9 mouse cellular contexts compared by ENCODE assay signal in genomic region chr3:8717334-8717812, GRCm38 (mm10).
DNase-seq lines count a peak whose midpoint lies in the region; ATAC-seq and TF ChIP-seq lines count a peak whose summit lies in the region.
"Had no signal": no experiment of that assay in that cellular context is flagged by ENCODE, and none has a peak within 500 bp of the region (broad histone marks: within the 10 kb centered on the region; RNA-seq: fewer than 3 reads in every experiment).

No protein-coding gene starts in this region.

- peak overlapping the region; percentile 50 for H3K4me2 ChIP-seq in liver, embryonic 14.5 days (ENCODE audit: low read depth)
- H3K4me2 ChIP-seq in neural tube, embryonic 14.5 days (ENCODE audit: low read depth, low read length) = peak overlapping the region; percentile 58

- intact Hi-C loops in heart, postnatal 25 days (cut with DNase I) = loop anchor here (5.0 kb wide), 1 partner anchor 50 kb away; no protein-coding TSS in a partner anchor
- intact Hi-C loops in gastrocnemius, postnatal 14 days (cut with DNase I; ENCODE audit: low total_unique reads) = no loop called here

- TF ChIP-seq EP300 in liver, embryonic 14.5 days (IDR thresholded peaks at IDR 0.05; ENCODE audit: low read depth) = no peak

- peak overlapping the region; percentile 15; the same call in 1 of the 2 replicates for H3K4me3 ChIP-seq in cortical plate, adult 2 months (ENCODE audit: insufficient read depth, low read length)
- H3K4me3 ChIP-seq in liver, embryonic 14.5 days (ENCODE audit: insufficient read depth in 1 of 2, low read depth in 2 of 2, low read length in 2 of 2) = peak overlapping the region in 1 of 2 experiments; percentile 18; a peak in 1 of 4 replicates
- peak overlapping the region; percentile 23 for H3K4me3 ChIP-seq in neural tube, embryonic 14.5 days (ENCODE audit: low read depth, low read length)

- TF ChIP-seq CTCF in cortical plate, adult 2 months (IDR thresholded peaks at IDR 0.05; ENCODE audit: extremely low read depth, insufficient read depth, low read length) = no peak
- no peak for TF ChIP-seq CTCF in liver, embryonic 14.5 days (IDR thresholded peaks at IDR 0.05; ENCODE audit: low read depth)

- 5% methylated on average over 18 of the region's 18 CpGs for WGBS in liver, embryonic 14.5 days (ENCODE audit: insufficient replicate concordance)
- under 1% methylated on average over 18 of the region's 18 CpGs for WGBS in neural tube, embryonic 14.5 days

- peaks cover 5% of the 10 kb centered on the region; the same call in 1 of the 2 replicates for H3K27me3 ChIP-seq in liver, embryonic 14.5 days (ENCODE audit: control insufficient read depth, insufficient read depth, low read length)
- H3K27me3 ChIP-seq in neural tube, embryonic 14.5 days (ENCODE audit: control insufficient read depth, insufficient read depth, low read length) = no peaks in the 10 kb centered on the region

- ATAC-seq in inflammation-experienced regulatory T-cells, adult 6 months = peak; percentile 44
- no peak for ATAC-seq in liver, embryonic 14.5 days (ENCODE audit: insufficient read depth)
- peak; percentile 88 for ATAC-seq in neural tube, embryonic 14.5 days (ENCODE audit: low read depth)

- no peak overlapping the region for H3K27ac ChIP-seq in cortical plate, adult 2 months (ENCODE audit: insufficient read depth, low read length)
- H3K27ac ChIP-seq in liver, embryonic 14.5 days = no peak overlapping the region
- H3K27ac ChIP-seq in neural tube, embryonic 14.5 days (ENCODE audit: low read depth, low read length) = peak overlapping the region; percentile 22; the same call in 1 of the 2 replicates
- H3K27ac ChIP-seq: macrophage had no signal

- no peaks in the 10 kb centered on the region for H3K9me3 ChIP-seq in liver, embryonic 14.5 days (ENCODE audit: control insufficient read depth, low read length)
- no peaks in the 10 kb centered on the region for H3K9me3 ChIP-seq in neural tube, embryonic 14.5 days (ENCODE audit: control insufficient read depth, low read length)

- H3K9ac ChIP-seq in liver, embryonic 14.5 days (replicated peaks) = no peak overlapping the region
- H3K9ac ChIP-seq in neural tube, embryonic 14.5 days (replicated peaks; ENCODE audit: low read depth, low read length) = 0 out of 2 replicates have a peak overlapping the region, but pooled peaks have one; percentile 25

- no peaks in the 10 kb centered on the region for H3K36me3 ChIP-seq in liver, embryonic 14.5 days (replicated peaks; ENCODE audit: control insufficient read depth, insufficient read depth, low read depth)
- no peaks in the 10 kb centered on the region for H3K36me3 ChIP-seq in neural tube, embryonic 14.5 days (ENCODE audit: control insufficient read depth, insufficient read depth, low read length)

- peak; percentile 95 for DNase-seq in heart, adult 11 months
- no peak for DNase-seq in heart, postnatal 25 days (ENCODE audit: low spot score)
- peak; percentile 74 for DNase-seq in gastrocnemius, postnatal 14 days
- no peak for DNase-seq in liver, embryonic 14.5 days (ENCODE audit: low read depth in 3 of 3, low spot score in 3 of 3)
- no peak for DNase-seq in B cell, adult 2 months

- no peak for TF ChIP-seq POLR2A in cortical plate, adult 2 months (IDR thresholded peaks at IDR 0.05; ENCODE audit: extremely low read depth, insufficient read depth, low read length)

- H3K4me1 ChIP-seq in cortical plate, adult 2 months (ENCODE audit: control insufficient read depth, insufficient read depth, low read length) = peaks cover 4% of the 10 kb centered on the region
- peaks cover 4 to 13% of the 10 kb centered on the region in 2 experiments; a peak in 3 of 4 replicates for H3K4me1 ChIP-seq in liver, embryonic 14.5 days (replicated peaks; ENCODE audit: control insufficient read depth in 2 of 2, insufficient read depth in 2 of 2, low read length in 1 of 2)
- peaks cover 11% of the 10 kb centered on the region; the same call in 1 of the 2 replicates for H3K4me1 ChIP-seq in neural tube, embryonic 14.5 days (ENCODE audit: control insufficient read depth, insufficient read depth, low read length)

Comparison
In these comparisons a context has a peak if more than half of its experiments do, and no peak if none do; other contexts are left out.
1. DNase-seq: peak in heart, adult 11 months (single experiment) and gastrocnemius, postnatal 14 days (single experiment); none in heart, postnatal 25 days (single experiment), liver, embryonic 14.5 days (0 of 3) and B cell, adult 2 months (0 of 2).